Mouse (Mus musculus) G1E (cell line): ENCODE results near the gene Gm21985. TPM values are rescaled to one million over a fixed set of nuclear protein-coding genes. Genes with fewer than 3 reads are reported as not detected.

Source experiments
- ATAC-seq: 2 replicates; pipeline ENCODE4 v1.8.0; 2016; ENCODE audit warnings: mild to moderate bottlenecking; ENCODE audit not compliant: insufficient number of reproducible peaks, poor library complexity, low FRiP score, severe bottlenecking; ENCODE audit errors: extremely low read depth
- DNase-seq: peaks from one replicate; pipeline ENCODE4 v3.0.0; 2012; ENCODE audit warnings: low spot score
- H3K27me3 ChIP-seq: 2 replicates; pipeline ENCODE4 v1.6.1; 2012; ENCODE audit warnings: mild to moderate bottlenecking, low read length, inconsistent platforms; ENCODE audit not compliant: insufficient read depth
- H3K36me3 ChIP-seq: replicated peaks from 2 replicates; pipeline ENCODE3; 2012; ENCODE audit warnings: mild to moderate bottlenecking, inconsistent platforms
- H3K4me1 ChIP-seq: 2 replicates; pipeline ENCODE4 v1.6.1; 2012; ENCODE audit warnings: low read depth, low read length, inconsistent platforms, mixed read lengths; ENCODE audit not compliant: insufficient read depth
- H3K4me3 ChIP-seq: 2 replicates; pipeline ENCODE4 v1.5.1; 2012; ENCODE audit warnings: low read depth, mild to moderate bottlenecking, inconsistent platforms, low read length, moderate library complexity, mixed read lengths
- H3K9me3 ChIP-seq: replicated peaks from 2 replicates; pipeline ENCODE4 v1.6.1; 2012; ENCODE audit warnings: inconsistent platforms
- CTCF ChIP-seq: IDR thresholded peaks from 2 replicates; pipeline ENCODE4 v1.5.1; 2012; ENCODE audit warnings: low read depth, low read length, inconsistent platforms, mixed read lengths
- GATA1 ChIP-seq: IDR thresholded peaks from 2 replicates; pipeline ENCODE4 v1.6.1; 2012; ENCODE audit warnings: borderline replicate concordance, low read length, inconsistent platforms, mixed read lengths
- GATA2 ChIP-seq: IDR thresholded peaks from 2 replicates; pipeline ENCODE4 v1.6.1; 2012; ENCODE audit warnings: low read depth, low read length, inconsistent platforms, borderline replicate concordance
- POLR2AphosphoS5 ChIP-seq: IDR thresholded peaks from 2 replicates; pipeline ENCODE4 v1.6.1; 2012; ENCODE audit warnings: low read depth, low read length, inconsistent platforms; ENCODE audit not compliant: insufficient replicate concordance
- TAL1 ChIP-seq: conservative IDR thresholded peaks from 2 replicates; pipeline ENCODE4 v1.6.1; 2012; ENCODE audit warnings: low read depth, low read length, inconsistent platforms, mixed read lengths
- polyA plus RNA-seq: library from polyadenylated mRNA; stranded (reverse); fragments of >175 nt; gene quantifications from 2 replicates; pipeline ENCODE4 v1.2.3, GENCODE M21; 2012
- total RNA-seq, 2 experiments: library from RNA; stranded (forward) in 1 of 2; stranded (reverse) in 1 of 2; fragments of 200-1000 nt in 1 of 2; fragments of >200 nt in 1 of 2; fragmentation: Nextera tagmentation in 1 of 2; gene quantifications; 2 replicates each; pipeline ENCODE4 v1.2.3; 2014 to 2017

Gene Gm21985
- total and polyA plus RNA-seq, 3 experiments = 0.16 TPM; not detected in 2

DNA sequence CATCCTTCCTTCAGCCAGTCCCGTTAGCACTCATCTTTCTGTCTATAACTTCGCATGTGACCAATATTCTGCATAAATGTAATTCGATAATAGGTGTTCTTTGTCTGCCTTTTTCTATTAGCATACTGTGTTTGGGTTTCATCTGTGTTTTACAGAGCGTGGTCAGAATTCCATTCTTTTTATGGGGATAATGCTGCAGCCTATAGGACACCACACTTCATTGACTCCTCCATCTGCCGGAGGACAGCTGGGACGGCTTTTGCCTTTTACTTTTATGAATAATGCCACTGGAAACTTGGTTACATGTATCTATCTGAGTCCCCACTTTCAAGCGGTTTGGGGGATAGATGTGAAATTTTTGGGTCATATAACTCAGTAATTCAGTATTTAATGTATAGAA, 49.5 kb downstream of the Gm21985 start:
- ATAC-seq (no peak), DNase-seq (no peak)
- Histone ChIP-seq H3K27me3 (no peaks in the 10 kb centered on the region), H3K9me3 (no peaks in the 10 kb centered on the region), H3K4me1 (no peaks in the 10 kb centered on the region), H3K36me3 (peaks cover 2% of the 10 kb centered on the region), H3K4me3 (no peak overlapping the region)
- TF ChIP-seq GATA2 (no peak), GATA1 (no peak), TAL1 (no peak), POLR2AphosphoS5 (no peak), CTCF (no peak)

DNA sequence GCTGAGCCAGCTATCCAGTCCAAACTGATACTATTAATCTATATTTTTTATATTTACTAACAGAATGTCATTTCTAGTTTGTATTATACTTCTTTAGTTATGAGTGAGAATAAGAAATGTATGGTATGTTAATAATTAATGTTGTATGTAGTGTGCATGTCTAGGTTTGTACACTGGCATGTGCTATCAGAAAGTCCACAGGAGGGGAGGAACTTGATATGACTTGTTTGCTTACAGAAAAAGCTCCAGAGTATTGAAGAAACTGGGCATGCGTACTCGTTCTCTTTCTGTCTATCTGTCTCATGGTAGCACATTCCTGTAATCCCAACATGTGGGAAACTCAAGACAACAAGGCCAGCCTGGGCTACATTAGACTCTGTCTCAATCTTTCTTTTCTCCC, 52.1 kb downstream of the Gm21985 start:
- no peaks in the 10 kb centered on the region for H3K9me3 ChIP-seq
- peaks cover 2% of the 10 kb centered on the region for H3K36me3 ChIP-seq
- H3K4me1 ChIP-seq = no peaks in the 10 kb centered on the region
- ATAC-seq = no peak
- H3K27me3 ChIP-seq = no peaks in the 10 kb centered on the region
- TF ChIP-seq TAL1 (no peak), GATA1 (no peak), POLR2AphosphoS5 (no peak), CTCF (no peak), GATA2 (no peak)
- H3K4me3 ChIP-seq = no peak overlapping the region
- no peak for DNase-seq

DNA sequence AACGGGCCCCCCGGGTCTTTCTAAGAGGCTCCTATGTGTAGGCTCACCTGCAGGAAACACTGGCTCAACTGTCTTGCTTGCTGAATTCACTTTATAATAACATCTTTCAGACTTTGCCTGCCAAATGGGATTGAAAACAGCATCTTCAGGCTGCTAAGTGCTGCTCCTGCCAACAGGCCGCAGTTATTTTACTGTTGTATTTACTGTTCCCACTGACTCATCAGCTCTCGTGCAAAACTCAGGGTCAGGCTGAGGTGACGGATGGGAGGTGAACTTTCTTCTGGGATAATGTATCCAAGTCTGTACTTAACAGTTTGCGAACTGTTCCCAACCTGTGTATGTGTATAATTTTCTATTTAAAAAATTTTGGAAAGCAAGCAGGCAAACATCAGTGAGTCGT, 52.8 kb downstream of the Gm21985 start:
- Histone ChIP-seq H3K9me3 (no peaks in the 10 kb centered on the region), H3K4me1 (no peaks in the 10 kb centered on the region), H3K27me3 (no peaks in the 10 kb centered on the region), H3K4me3 (no peak overlapping the region), H3K36me3 (peaks cover 2% of the 10 kb centered on the region)
- no peak for ATAC-seq
- DNase-seq = no peak
- no peak for TF ChIP-seq GATA2
- no peak for TF ChIP-seq CTCF
- no peak for TF ChIP-seq TAL1
- TF ChIP-seq POLR2AphosphoS5 = no peak
- TF ChIP-seq GATA1 = no peak

DNA sequence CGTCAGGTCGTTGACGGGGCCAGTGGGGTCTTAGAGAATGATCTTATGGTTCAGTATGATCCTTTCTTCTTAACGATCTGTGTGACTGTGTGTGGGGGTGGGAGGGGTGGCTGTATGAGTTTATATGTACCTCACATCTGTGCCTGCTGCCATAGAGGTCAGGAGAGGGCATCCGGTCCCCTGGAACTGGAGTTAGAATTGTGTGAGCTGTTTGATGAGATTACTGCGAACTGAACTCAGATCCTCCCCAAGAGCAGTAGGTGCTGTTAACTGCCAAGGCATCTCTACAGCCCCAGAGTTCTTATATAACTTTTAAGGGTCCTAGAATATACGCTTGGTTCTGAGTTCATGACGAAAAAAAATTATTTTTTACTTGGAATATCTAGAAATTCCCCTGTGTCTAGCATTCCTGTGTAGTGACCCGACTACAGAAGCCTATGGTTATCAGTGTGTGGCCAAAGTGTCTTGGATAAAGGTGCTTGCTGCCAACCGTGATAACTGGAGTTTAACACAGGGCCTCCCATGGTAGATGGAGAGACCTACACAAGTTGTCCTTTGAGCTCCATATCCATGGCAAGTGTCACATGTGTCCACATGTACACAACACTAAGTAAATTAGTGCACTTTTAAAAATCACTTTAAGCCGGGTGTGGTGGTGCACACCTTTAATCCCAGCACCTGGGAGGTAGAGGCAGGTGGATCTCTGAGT, 62.1 kb downstream of the Gm21985 start:
- DNase-seq (no peak), ATAC-seq (no peak)
- Histone ChIP-seq H3K9me3 (no peaks in the 10 kb centered on the region), H3K36me3 (peaks cover 2% of the 10 kb centered on the region), H3K4me3 (no peak overlapping the region), H3K4me1 (peaks cover 5% of the 10 kb centered on the region; the same call in 1 of the 2 replicates), H3K27me3 (no peaks in the 10 kb centered on the region)
- TF ChIP-seq CTCF (no peak), GATA2 (no peak), GATA1 (no peak), TAL1 (no peak), POLR2AphosphoS5 (no peak)

DNA sequence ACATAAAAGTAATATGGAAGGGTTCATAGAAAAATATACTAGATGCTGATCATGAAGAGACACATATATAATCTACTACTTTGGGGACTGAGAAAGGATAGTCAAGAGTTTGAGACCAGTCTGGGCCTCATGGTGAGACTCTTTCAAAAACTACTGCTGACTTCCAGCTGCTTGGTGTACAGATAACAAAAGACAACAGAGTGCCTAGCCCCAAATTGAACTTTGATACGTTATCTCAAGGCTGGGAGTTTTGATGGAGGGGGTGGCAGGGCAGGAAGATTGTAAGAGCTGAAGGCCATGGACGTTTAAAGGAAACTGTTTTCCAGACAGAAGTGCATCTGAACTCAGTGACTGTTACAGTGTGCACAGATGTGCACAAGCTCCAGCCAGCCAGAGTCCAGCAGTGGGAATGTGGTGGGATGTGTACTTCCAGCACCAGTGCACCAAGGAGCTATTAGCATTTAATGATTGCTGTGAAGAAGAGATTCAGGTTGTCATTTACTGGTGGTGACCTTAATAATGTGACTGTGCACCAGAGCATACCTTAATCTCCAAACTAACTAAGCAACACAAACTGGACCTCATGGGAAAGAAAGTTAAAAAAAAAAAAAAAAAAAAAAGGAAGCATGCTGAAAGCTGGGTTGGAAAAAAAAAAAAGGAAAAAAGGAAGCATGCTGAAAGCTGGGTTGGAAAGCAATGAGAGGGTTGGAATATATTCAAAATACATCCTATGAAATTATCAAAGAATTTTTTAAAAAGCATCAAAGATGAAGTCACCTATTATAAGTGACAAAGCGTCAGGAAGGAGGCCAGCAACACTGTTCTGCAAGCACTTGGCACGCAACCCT, 66.2 kb downstream of the Gm21985 start:
- TF ChIP-seq POLR2AphosphoS5 = no peak
- TF ChIP-seq GATA1 = no peak
- TF ChIP-seq TAL1 = no peak
- no peak for TF ChIP-seq GATA2
- no peak for TF ChIP-seq CTCF
- H3K4me1 ChIP-seq = peaks cover 5% of the 10 kb centered on the region; the same call in 1 of the 2 replicates
- H3K9me3 ChIP-seq = no peaks in the 10 kb centered on the region
- peaks cover 25% of the 10 kb centered on the region for H3K36me3 ChIP-seq
- H3K4me3 ChIP-seq = no peak overlapping the region
- DNase-seq (no peak), ATAC-seq (no peak)
- H3K27me3 ChIP-seq = no peaks in the 10 kb centered on the region

DNA sequence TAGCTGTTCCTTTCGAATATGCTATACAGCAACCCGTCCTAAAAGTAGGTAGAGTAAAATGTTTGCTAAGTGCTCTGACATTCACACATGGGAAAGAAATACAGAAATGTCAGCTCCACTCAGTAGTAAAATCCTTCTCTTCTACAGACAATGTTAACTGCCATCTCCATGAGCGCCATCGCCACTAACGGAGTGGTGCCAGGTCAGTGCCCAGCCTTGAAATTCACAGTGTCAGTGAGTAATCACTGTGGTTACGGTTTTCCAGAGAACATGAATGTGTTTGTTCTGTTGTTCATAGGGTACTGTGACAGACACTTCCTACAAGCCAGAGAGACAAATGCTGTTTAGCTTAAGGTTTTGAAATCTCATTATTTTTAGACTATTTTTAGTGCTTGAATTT, 71.1 kb downstream of the Gm21985 start:
- Histone ChIP-seq H3K4me3 (no peak overlapping the region), H3K27me3 (no peaks in the 10 kb centered on the region), H3K9me3 (no peaks in the 10 kb centered on the region), H3K36me3 (peaks cover 37% of the 10 kb centered on the region), H3K4me1 (peaks cover 2% of the 10 kb centered on the region; the same call in 1 of the 2 replicates)
- TF ChIP-seq GATA1 (no peak), POLR2AphosphoS5 (no peak), CTCF (no peak), TAL1 (no peak), GATA2 (no peak)
- ATAC-seq = no peak
- no peak for DNase-seq
